Mouse (Mus musculus): ENCODE data around the gene Fbxw7. TPM values are rescaled to one million over a fixed set of nuclear protein-coding genes. Genes with fewer than 3 reads are reported as not detected.

The Fbxw7 gene
- polyA plus RNA-seq, 1 experiment from 2014 or later = 8.4 TPM

GRCm38 (mm10) chr3:84837984-84838383, 22.9 kb downstream of the Fbxw7 start:
- Histone ChIP-seq H3K4me3 (ENCODE audit: low read depth, low read length) (no peak overlapping the region), H3K9me3 (replicated peaks; ENCODE audit: control insufficient read depth, low read length) (no peaks in the 10 kb centered on the region), H3K4me2 (no peak overlapping the region), H3K27ac (ENCODE audit: low read depth, low read length) (no peak overlapping the region), H3K4me1 (ENCODE audit: control insufficient read depth, insufficient read depth, low read length) (no peaks in the 10 kb centered on the region), H3K9ac (ENCODE audit: low read depth, low read length) (no peak overlapping the region), H3K36me3 (ENCODE audit: control insufficient read depth, insufficient read depth, low read length) (no peaks in the 10 kb centered on the region), H3K27me3 (ENCODE audit: control insufficient read depth, insufficient read depth, low read length) (no peaks in the 10 kb centered on the region)
- 86% methylated on average over 3 of the region's 3 CpGs for WGBS (ENCODE audit: insufficient replicate concordance)
- ATAC-seq (replicated peaks; ENCODE audit: insufficient number of reproducible peaks, low FRiP score, low TSS enrichment) = no peak

GRCm38 (mm10) chr3:84839499-84839898, 24.4 kb downstream of the Fbxw7 start:
- Histone ChIP-seq H3K4me2 (no peak overlapping the region), H3K4me3 (ENCODE audit: low read depth, low read length) (no peak overlapping the region), H3K9ac (ENCODE audit: low read depth, low read length) (no peak overlapping the region), H3K27ac (ENCODE audit: low read depth, low read length) (no peak overlapping the region), H3K27me3 (ENCODE audit: control insufficient read depth, insufficient read depth, low read length) (no peaks in the 10 kb centered on the region), H3K36me3 (ENCODE audit: control insufficient read depth, insufficient read depth, low read length) (no peaks in the 10 kb centered on the region), H3K4me1 (ENCODE audit: control insufficient read depth, insufficient read depth, low read length) (no peaks in the 10 kb centered on the region), H3K9me3 (replicated peaks; ENCODE audit: control insufficient read depth, low read length) (no peaks in the 10 kb centered on the region)
- 82% methylated on average over 5 of the region's 5 CpGs for WGBS (ENCODE audit: insufficient replicate concordance)
- ATAC-seq (replicated peaks; ENCODE audit: insufficient number of reproducible peaks, low FRiP score, low TSS enrichment) = no peak

- no peak for ATAC-seq (replicated peaks; ENCODE audit: insufficient number of reproducible peaks, low FRiP score, low TSS enrichment)
- no peak overlapping the region for H3K27ac ChIP-seq (ENCODE audit: low read depth, low read length)
- no peaks in the 10 kb centered on the region for H3K27me3 ChIP-seq (ENCODE audit: control insufficient read depth, insufficient read depth, low read length)
- H3K4me1 ChIP-seq (ENCODE audit: control insufficient read depth, insufficient read depth, low read length) = no peaks in the 10 kb centered on the region
- no peaks in the 10 kb centered on the region for H3K9me3 ChIP-seq (replicated peaks; ENCODE audit: control insufficient read depth, low read length)
- no peak overlapping the region for H3K4me2 ChIP-seq
- no peaks in the 10 kb centered on the region for H3K36me3 ChIP-seq (ENCODE audit: control insufficient read depth, insufficient read depth, low read length)
- 94% methylated on average over 4 of the region's 4 CpGs for WGBS (ENCODE audit: insufficient replicate concordance)
- no peak overlapping the region for H3K4me3 ChIP-seq (ENCODE audit: low read depth, low read length)
- no peak overlapping the region for H3K9ac ChIP-seq (ENCODE audit: low read depth, low read length)
These were observed 26.2 kb downstream of the Fbxw7 start for GRCm38 (mm10) chr3:84841271-84841670.

- H3K27me3 ChIP-seq (ENCODE audit: control insufficient read depth, insufficient read depth, low read length) = no peaks in the 10 kb centered on the region
- H3K9ac ChIP-seq (ENCODE audit: low read depth, low read length) = no peak overlapping the region
- H3K4me3 ChIP-seq (ENCODE audit: low read depth, low read length) = no peak overlapping the region
- H3K27ac ChIP-seq (ENCODE audit: low read depth, low read length) = no peak overlapping the region
- no peaks in the 10 kb centered on the region for H3K9me3 ChIP-seq (replicated peaks; ENCODE audit: control insufficient read depth, low read length)
- WGBS (ENCODE audit: insufficient replicate concordance) = 68% methylated on average over 2 of the region's 2 CpGs
- no peak overlapping the region for H3K4me2 ChIP-seq
- no peaks in the 10 kb centered on the region for H3K36me3 ChIP-seq (ENCODE audit: control insufficient read depth, insufficient read depth, low read length)
- ATAC-seq (replicated peaks; ENCODE audit: insufficient number of reproducible peaks, low FRiP score, low TSS enrichment) = no peak
- H3K4me1 ChIP-seq (ENCODE audit: control insufficient read depth, insufficient read depth, low read length) = peaks cover 5% of the 10 kb centered on the region
These were observed 27.7 kb downstream of the Fbxw7 start for GRCm38 (mm10) chr3:84842793-84843192.

- H3K27me3 ChIP-seq (ENCODE audit: control insufficient read depth, insufficient read depth, low read length) = no peaks in the 10 kb centered on the region
- WGBS (ENCODE audit: insufficient replicate concordance) = 32% methylated on average over 1 of the region's 1 CpGs
- H3K4me3 ChIP-seq (ENCODE audit: low read depth, low read length) = no peak overlapping the region
- no peak overlapping the region for H3K27ac ChIP-seq (ENCODE audit: low read depth, low read length)
- H3K9me3 ChIP-seq (replicated peaks; ENCODE audit: control insufficient read depth, low read length) = no peaks in the 10 kb centered on the region
- no peak overlapping the region for H3K4me2 ChIP-seq
- H3K4me1 ChIP-seq (ENCODE audit: control insufficient read depth, insufficient read depth, low read length) = peaks cover 5% of the 10 kb centered on the region
- ATAC-seq (replicated peaks; ENCODE audit: insufficient number of reproducible peaks, low FRiP score, low TSS enrichment) = no peak
- H3K9ac ChIP-seq (ENCODE audit: low read depth, low read length) = no peak overlapping the region
- H3K36me3 ChIP-seq (ENCODE audit: control insufficient read depth, insufficient read depth, low read length) = no peaks in the 10 kb centered on the region
These were observed 28.5 kb downstream of the Fbxw7 start for GRCm38 (mm10) chr3:84843594-84843993.

GRCm38 (mm10) chr3:84848798-84849197, 33.7 kb downstream of the Fbxw7 start:
- no peaks in the 10 kb centered on the region for H3K36me3 ChIP-seq (ENCODE audit: control insufficient read depth, insufficient read depth, low read length)
- ATAC-seq (replicated peaks; ENCODE audit: insufficient number of reproducible peaks, low FRiP score, low TSS enrichment) = no peak
- 68% methylated on average over 4 of the region's 4 CpGs for WGBS (ENCODE audit: insufficient replicate concordance)
- no peak overlapping the region for H3K9ac ChIP-seq (ENCODE audit: low read depth, low read length)
- no peak overlapping the region for H3K27ac ChIP-seq (ENCODE audit: low read depth, low read length)
- no peaks in the 10 kb centered on the region for H3K9me3 ChIP-seq (replicated peaks; ENCODE audit: control insufficient read depth, low read length)
- H3K4me2 ChIP-seq = no peak overlapping the region
- H3K4me1 ChIP-seq (ENCODE audit: control insufficient read depth, insufficient read depth, low read length) = peaks cover 9% of the 10 kb centered on the region
- H3K4me3 ChIP-seq (ENCODE audit: low read depth, low read length) = no peak overlapping the region
- no peaks in the 10 kb centered on the region for H3K27me3 ChIP-seq (ENCODE audit: control insufficient read depth, insufficient read depth, low read length)

GRCm38 (mm10) chr3:84850418-84850817, 35.4 kb downstream of the Fbxw7 start:
- no peak overlapping the region for H3K9ac ChIP-seq (ENCODE audit: low read depth, low read length)
- ATAC-seq (replicated peaks; ENCODE audit: insufficient number of reproducible peaks, low FRiP score, low TSS enrichment) = no peak
- H3K36me3 ChIP-seq (ENCODE audit: control insufficient read depth, insufficient read depth, low read length) = no peaks in the 10 kb centered on the region
- no peak overlapping the region for H3K27ac ChIP-seq (ENCODE audit: low read depth, low read length)
- peaks cover 9% of the 10 kb centered on the region for H3K4me1 ChIP-seq (ENCODE audit: control insufficient read depth, insufficient read depth, low read length)
- H3K9me3 ChIP-seq (replicated peaks; ENCODE audit: control insufficient read depth, low read length) = no peaks in the 10 kb centered on the region
- H3K4me3 ChIP-seq (ENCODE audit: low read depth, low read length) = no peak overlapping the region
- no peaks in the 10 kb centered on the region for H3K27me3 ChIP-seq (ENCODE audit: control insufficient read depth, insufficient read depth, low read length)
- H3K4me2 ChIP-seq = no peak overlapping the region
- 84% methylated on average over 1 of the region's 1 CpGs for WGBS (ENCODE audit: insufficient replicate concordance)

GRCm38 (mm10) chr3:84851801-84852200, 36.7 kb downstream of the Fbxw7 start:
- H3K27ac ChIP-seq (ENCODE audit: low read depth, low read length) = no peak overlapping the region
- ATAC-seq (replicated peaks; ENCODE audit: insufficient number of reproducible peaks, low FRiP score, low TSS enrichment) = no peak
- no peak overlapping the region for H3K4me3 ChIP-seq (ENCODE audit: low read depth, low read length)
- no peaks in the 10 kb centered on the region for H3K27me3 ChIP-seq (ENCODE audit: control insufficient read depth, insufficient read depth, low read length)
- H3K9ac ChIP-seq (ENCODE audit: low read depth, low read length) = no peak overlapping the region
- no peaks in the 10 kb centered on the region for H3K36me3 ChIP-seq (ENCODE audit: control insufficient read depth, insufficient read depth, low read length)
- WGBS (ENCODE audit: insufficient replicate concordance) = 63% methylated on average over 1 of the region's 1 CpGs
- H3K4me1 ChIP-seq (ENCODE audit: control insufficient read depth, insufficient read depth, low read length) = peaks cover 9% of the 10 kb centered on the region
- H3K4me2 ChIP-seq = no peak overlapping the region
- no peaks in the 10 kb centered on the region for H3K9me3 ChIP-seq (replicated peaks; ENCODE audit: control insufficient read depth, low read length)

- Histone ChIP-seq H3K9me3 (replicated peaks; ENCODE audit: control insufficient read depth, low read length) (no peaks in the 10 kb centered on the region), H3K4me3 (ENCODE audit: low read depth, low read length) (no peak overlapping the region), H3K27ac (ENCODE audit: low read depth, low read length) (no peak overlapping the region), H3K4me2 (no peak overlapping the region), H3K27me3 (ENCODE audit: control insufficient read depth, insufficient read depth, low read length) (no peaks in the 10 kb centered on the region), H3K4me1 (ENCODE audit: control insufficient read depth, insufficient read depth, low read length) (peaks cover 4% of the 10 kb centered on the region; the same call in 1 of the 2 replicates), H3K36me3 (ENCODE audit: control insufficient read depth, insufficient read depth, low read length) (no peaks in the 10 kb centered on the region), H3K9ac (ENCODE audit: low read depth, low read length) (no peak overlapping the region)
- no peak for ATAC-seq (replicated peaks; ENCODE audit: insufficient number of reproducible peaks, low FRiP score, low TSS enrichment)
- 61% methylated on average over 7 of the region's 7 CpGs for WGBS (ENCODE audit: insufficient replicate concordance)
These were observed 37.8 kb downstream of the Fbxw7 start for GRCm38 (mm10) chr3:84852877-84853276.
